Mouse (Mus musculus) midbrain, embryonic 16.5 days (tissue): ENCODE results near the gene Epb42. TPM values are rescaled to one million over a fixed set of nuclear protein-coding genes. Genes with fewer than 3 reads are reported as not detected.
"Not testable (repeated sequence)": the region's sequence is repeated elsewhere in the genome, so short reads cannot be mapped to it uniquely, and the experiment has no call there.

Experiments
- ATAC-seq: fragments of 200-750 bp; cut with Nextera tagmentation; 2 replicates; pipeline ENCODE4 v1.8.0; 2017; ENCODE audit warnings: moderate TSS enrichment
- H3K27ac ChIP-seq: fragments of 300-500 bp; sonication (generic); 2 replicates; pipeline ENCODE4 v1.5.1; 2014; ENCODE audit warnings: mild to moderate bottlenecking, low read length, mixed read lengths
- H3K27me3 ChIP-seq: fragments of 300-500 bp; sonication (generic); 2 replicates; pipeline ENCODE4 v1.6.1; 2014; ENCODE audit warnings: low read depth, low read length, mixed read lengths; ENCODE audit not compliant: control insufficient read depth, insufficient read depth
- H3K36me3 ChIP-seq: fragments of 300-500 bp; sonication (generic); 2 replicates; pipeline ENCODE4 v1.6.1; 2014; ENCODE audit warnings: mild to moderate bottlenecking, low read length, moderate library complexity, mixed read lengths; ENCODE audit not compliant: control insufficient read depth, insufficient read depth
- H3K4me1 ChIP-seq: fragments of 300-500 bp; sonication (generic); 2 replicates; pipeline ENCODE4 v1.6.1; 2014; ENCODE audit warnings: mild to moderate bottlenecking, low read length, mixed read lengths; ENCODE audit not compliant: control insufficient read depth, insufficient read depth
- H3K4me2 ChIP-seq: fragments of 300-500 bp; sonication (generic); 2 replicates; pipeline ENCODE4 v1.6.1; 2014; ENCODE audit warnings: mild to moderate bottlenecking, low read length, mixed read lengths
- H3K4me3 ChIP-seq: fragments of 300-500 bp; sonication (generic); 2 replicates; pipeline ENCODE4 v1.5.1; 2014; ENCODE audit warnings: low read depth, mild to moderate bottlenecking, low read length, moderate library complexity, mixed read lengths
- H3K9ac ChIP-seq: fragments of 300-500 bp; sonication (generic); 2 replicates; pipeline ENCODE4 v1.6.1; 2014; ENCODE audit warnings: low read depth, low read length, mixed read lengths
- H3K9me3 ChIP-seq: fragments of 300-500 bp; sonication (generic); replicated peaks from 2 replicates; pipeline ENCODE4 v1.6.1; 2014; ENCODE audit warnings: mild to moderate bottlenecking, low read length, mixed read lengths; ENCODE audit not compliant: control insufficient read depth, poor library complexity, severe bottlenecking
- WGBS: fragments of 180-500 bp; shearing (Covaris S2); extraction: QIAGEN DNeasy Blood & Tissue Kit; methylation state at CpG from one replicate; pipeline ENCODE4 v1.1.7; 2014; 5-methylcytosine and 5-hydroxymethylcytosine counted together
- polyA plus RNA-seq: library from polyadenylated mRNA; unstranded; fragments of >200 nt; fragmentation: Nextera tagmentation; extraction: Ambion mirVana; gene quantifications from 2 replicates; pipeline ENCODE4 v1.2.1, GENCODE M21; 2015

Epb42 gene
- polyA plus RNA-seq, 1 experiment from 2014 or later = 0.25 TPM

DNA sequence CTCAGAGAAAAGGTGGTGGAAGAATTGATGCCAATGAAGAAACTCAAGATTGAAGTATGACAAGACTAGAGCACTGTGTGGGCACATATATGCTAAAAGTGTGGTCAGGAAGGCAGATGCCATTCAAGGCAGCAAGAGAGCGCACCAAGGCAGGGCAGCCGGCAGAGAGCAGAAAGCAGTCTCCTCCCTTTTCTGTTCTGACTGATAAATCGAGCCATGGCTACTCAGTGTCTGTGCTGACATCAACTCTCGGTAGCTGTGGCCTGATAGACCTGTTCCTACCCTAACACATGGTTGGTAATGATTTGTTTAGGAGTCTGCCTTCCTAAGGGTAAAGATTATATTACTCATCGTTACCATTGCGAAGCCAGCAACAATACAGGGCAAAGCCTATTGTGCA, 19.0 kb upstream of the Epb42 start:
- no peaks in the 10 kb centered on the region for H3K9me3 ChIP-seq
- no peak overlapping the region for H3K4me3 ChIP-seq
- ATAC-seq = no peak
- H3K27me3 ChIP-seq = no peaks in the 10 kb centered on the region
- no peaks in the 10 kb centered on the region for H3K36me3 ChIP-seq
- H3K4me2 ChIP-seq = no peak overlapping the region
- WGBS = 88% methylated on average over 6 of the region's 6 CpGs
- no peak overlapping the region for H3K27ac ChIP-seq
- H3K9ac ChIP-seq = no peak overlapping the region
- H3K4me1 ChIP-seq = no peaks in the 10 kb centered on the region

DNA sequence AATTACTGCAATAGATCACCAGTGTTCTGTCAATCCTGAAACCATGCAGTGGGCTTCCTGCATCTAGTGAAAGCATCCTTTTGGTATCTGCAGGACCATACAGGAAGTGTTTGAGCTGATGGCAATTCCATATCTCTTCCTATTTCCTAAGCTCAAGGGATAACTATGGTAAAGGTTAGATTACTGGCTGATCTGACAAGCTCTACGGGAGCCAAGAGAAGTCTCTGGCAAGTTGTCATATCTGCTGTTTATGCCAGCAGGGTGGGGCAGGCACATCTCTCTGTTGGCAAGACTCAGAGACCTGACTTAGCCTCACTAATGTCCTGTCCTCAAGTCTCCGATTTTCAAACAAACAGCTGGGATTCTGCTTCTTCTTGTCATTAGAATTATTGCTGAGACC, 17.2 kb upstream of the Epb42 start:
- Histone ChIP-seq H3K27me3 (no peaks in the 10 kb centered on the region), H3K4me3 (no peak overlapping the region), H3K9me3 (no peaks in the 10 kb centered on the region), H3K36me3 (no peaks in the 10 kb centered on the region), H3K9ac (no peak overlapping the region), H3K4me2 (no peak overlapping the region), H3K27ac (no peak overlapping the region), H3K4me1 (no peaks in the 10 kb centered on the region)
- no peak for ATAC-seq
- WGBS = 76% methylated on average over 2 of the region's 2 CpGs

DNA sequence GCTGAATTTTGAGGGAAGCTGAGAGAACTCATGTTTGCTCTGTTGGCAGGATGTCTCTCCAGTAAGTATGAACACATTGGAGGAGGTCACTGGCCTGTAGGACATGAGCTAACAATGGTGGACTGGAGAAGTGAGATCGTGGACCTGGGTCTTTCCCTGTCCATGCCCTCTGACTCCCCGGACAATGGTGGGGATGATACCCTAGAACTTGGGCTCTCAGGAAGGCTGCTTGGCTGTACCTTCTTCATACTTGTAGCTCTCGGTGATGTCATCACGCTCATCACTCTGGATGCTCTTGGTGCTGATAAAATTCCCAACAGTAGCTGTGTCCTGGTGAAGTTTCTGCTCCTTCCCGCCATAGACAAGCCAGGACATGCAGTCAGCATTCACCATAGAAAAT, 15.3 kb upstream of the Epb42 start:
- no peak for ATAC-seq

GRCm38 (mm10) chr2:121045653-121046052, 8.8 kb upstream of the Epb42 start:
- no peak for ATAC-seq
- H3K4me3 ChIP-seq = no peak overlapping the region
- no peak overlapping the region for H3K27ac ChIP-seq
- no peaks in the 10 kb centered on the region for H3K9me3 ChIP-seq
- no peak overlapping the region for H3K9ac ChIP-seq
- H3K27me3 ChIP-seq = no peaks in the 10 kb centered on the region
- H3K36me3 ChIP-seq = no peaks in the 10 kb centered on the region
- H3K4me2 ChIP-seq = no peak overlapping the region
- 65% methylated on average over 4 of the region's 4 CpGs for WGBS
- no peaks in the 10 kb centered on the region for H3K4me1 ChIP-seq

More for the DNA sequence above, 15.3 kb upstream of the Epb42 start:
- no peak overlapping the region for H3K4me2 ChIP-seq
- WGBS = 94% methylated on average over 5 of the region's 5 CpGs
- no peak overlapping the region for H3K27ac ChIP-seq
- H3K4me3 ChIP-seq = no peak overlapping the region
- H3K4me1 ChIP-seq = no peaks in the 10 kb centered on the region
- no peaks in the 10 kb centered on the region for H3K36me3 ChIP-seq
- no peaks in the 10 kb centered on the region for H3K9me3 ChIP-seq
- H3K27me3 ChIP-seq = no peaks in the 10 kb centered on the region
- no peak overlapping the region for H3K9ac ChIP-seq

DNA sequence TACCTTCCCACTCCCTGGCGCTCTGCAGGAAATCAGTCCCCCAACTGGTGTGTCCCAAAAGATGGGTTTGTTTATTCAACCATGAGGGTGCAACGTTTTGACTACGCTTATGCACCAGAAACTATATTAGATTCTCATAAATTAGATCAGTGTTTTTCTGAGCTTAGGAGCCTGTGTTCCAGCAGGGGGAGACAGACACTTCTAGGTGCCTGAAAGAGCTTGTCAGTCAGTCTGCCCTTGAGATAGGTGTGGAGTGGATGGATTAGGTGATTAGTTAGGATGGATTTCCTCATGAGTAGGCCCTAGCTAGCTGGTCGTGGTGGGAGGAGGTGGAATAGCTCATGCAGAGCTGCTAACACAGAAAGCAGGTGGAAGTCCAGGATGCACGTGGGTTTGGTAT, 4.2 kb upstream of the Epb42 start:
- Histone ChIP-seq H3K36me3 (no peaks in the 10 kb centered on the region), H3K4me1 (no peaks in the 10 kb centered on the region), H3K27ac (no peak overlapping the region), H3K4me2 (no peak overlapping the region), H3K27me3 (no peaks in the 10 kb centered on the region), H3K4me3 (no peak overlapping the region), H3K9ac (no peak overlapping the region), H3K9me3 (no peaks in the 10 kb centered on the region)
- ATAC-seq = no peak
- WGBS = 53% methylated on average over 5 of the region's 5 CpGs

DNA sequence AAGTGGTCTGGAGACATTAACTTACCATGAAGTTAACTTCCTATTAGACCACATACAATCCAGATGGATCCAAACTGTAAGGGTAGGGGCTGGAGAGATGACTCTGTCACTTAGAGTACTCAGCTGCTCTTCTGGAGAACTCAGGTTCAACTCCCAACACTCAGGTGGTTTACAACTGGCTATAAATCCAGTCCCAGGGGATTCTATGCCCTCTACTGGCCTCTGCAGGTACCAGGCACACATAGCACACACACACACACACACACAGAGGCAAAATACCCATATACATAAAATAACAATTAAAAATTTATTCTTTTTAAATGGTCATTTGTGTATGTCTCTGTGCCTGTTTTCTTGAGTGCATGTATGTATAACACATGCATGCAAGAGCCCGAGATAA, 2.5 kb upstream of the Epb42 start:
- H3K4me1 ChIP-seq = no peaks in the 10 kb centered on the region

GRCm38 (mm10) chr2:121038851-121039250, 2.0 kb upstream of the Epb42 start:
- H3K36me3 ChIP-seq, H3K4me1 ChIP-seq, H3K4me2 ChIP-seq, H3K27me3 ChIP-seq, H3K9me3 ChIP-seq, H3K4me3 ChIP-seq, H3K27ac ChIP-seq, ATAC-seq, H3K9ac ChIP-seq: not testable (repeated sequence)
- WGBS = 93% methylated on average over 1 of the region's 1 CpGs

More for the DNA sequence above, 2.5 kb upstream of the Epb42 start:
- no peak for ATAC-seq
- Histone ChIP-seq H3K9me3 (no peaks in the 10 kb centered on the region), H3K9ac (no peak overlapping the region), H3K27me3 (no peaks in the 10 kb centered on the region), H3K36me3 (no peaks in the 10 kb centered on the region), H3K4me3 (no peak overlapping the region), H3K27ac (no peak overlapping the region), H3K4me2 (no peak overlapping the region)
- 97% methylated on average over 1 of the region's 1 CpGs for WGBS

GRCm38 (mm10) chr2:121022918-121023317, 14.0 kb downstream of the Epb42 start:
- no peak overlapping the region for H3K4me2 ChIP-seq
- H3K36me3 ChIP-seq = peaks cover 3% of the 10 kb centered on the region
- peaks cover under 1% of the 10 kb centered on the region; the same call in 1 of the 2 replicates for H3K9me3 ChIP-seq
- no peak overlapping the region for H3K9ac ChIP-seq
- WGBS = 74% methylated on average over 5 of the region's 5 CpGs
- no peaks in the 10 kb centered on the region for H3K4me1 ChIP-seq
- no peak overlapping the region for H3K4me3 ChIP-seq
- ATAC-seq = no peak
- H3K27me3 ChIP-seq = no peaks in the 10 kb centered on the region
- no peak overlapping the region for H3K27ac ChIP-seq

DNA sequence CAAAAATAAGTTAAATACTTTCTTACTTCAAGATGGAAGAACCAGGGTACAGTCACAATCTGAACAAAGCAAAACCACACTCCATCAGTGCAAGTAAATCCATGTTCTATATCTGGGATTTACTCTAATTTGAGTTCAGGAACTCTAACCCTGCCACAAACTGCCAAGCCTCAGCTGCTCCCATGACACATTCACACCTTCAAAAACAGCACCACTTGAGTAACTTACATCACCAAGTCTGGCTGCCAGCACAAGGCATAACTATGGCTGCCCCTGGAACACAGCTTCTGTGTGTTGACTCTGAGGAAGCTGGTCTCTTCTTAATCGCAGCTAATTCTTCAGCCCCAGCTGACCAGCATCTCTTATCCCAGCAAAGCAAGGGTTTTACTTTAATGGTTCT, 19.7 kb downstream of the Epb42 start:
- 96% methylated on average over 1 of the region's 1 CpGs for WGBS
- peaks cover 25% of the 10 kb centered on the region for H3K36me3 ChIP-seq

DNA sequence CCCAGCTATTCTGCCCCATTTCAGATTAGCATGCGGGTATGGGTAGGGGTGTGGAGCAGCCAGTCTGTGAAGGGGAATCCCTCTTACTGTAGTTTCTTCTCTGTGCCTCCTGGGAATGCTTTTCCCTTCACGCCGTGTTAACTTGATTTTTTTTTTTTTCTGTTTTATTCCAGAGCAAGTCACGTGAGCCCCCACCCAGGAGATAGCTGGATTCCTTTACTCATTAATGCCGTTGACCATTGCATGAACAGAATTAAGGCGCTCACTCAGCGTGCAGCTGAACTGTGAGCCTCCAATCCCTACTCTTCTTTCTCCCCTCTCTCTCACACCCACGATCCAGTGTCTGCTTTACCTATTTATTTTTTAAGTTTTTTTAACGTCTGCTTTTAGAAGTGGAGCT, 20.6 kb downstream of the Epb42 start:
- no peak for ATAC-seq
- peaks cover 25% of the 10 kb centered on the region for H3K36me3 ChIP-seq
- H3K9me3 ChIP-seq = peaks cover 4% of the 10 kb centered on the region; the same call in 1 of the 2 replicates
- no peak overlapping the region for H3K27ac ChIP-seq
- H3K4me1 ChIP-seq = no peaks in the 10 kb centered on the region
- H3K27me3 ChIP-seq = no peaks in the 10 kb centered on the region
- no peak overlapping the region for H3K4me2 ChIP-seq
- H3K4me3 ChIP-seq = no peak overlapping the region
- WGBS = 86% methylated on average over 9 of the region's 9 CpGs
- no peak overlapping the region for H3K9ac ChIP-seq

More for the DNA sequence above, 19.7 kb downstream of the Epb42 start:
- H3K9me3 ChIP-seq = peaks cover 4% of the 10 kb centered on the region; the same call in 1 of the 2 replicates
- no peaks in the 10 kb centered on the region for H3K4me1 ChIP-seq
- H3K27ac ChIP-seq = no peak overlapping the region
- no peaks in the 10 kb centered on the region for H3K27me3 ChIP-seq
- no peak overlapping the region for H3K4me2 ChIP-seq
- ATAC-seq = no peak
- no peak overlapping the region for H3K9ac ChIP-seq
- H3K4me3 ChIP-seq = no peak overlapping the region
